Mouse (Mus musculus): ENCODE measurements around the gene Unc93a2.
"Not testable (repeated sequence)": the region's sequence is repeated elsewhere in the genome, so short reads cannot be mapped to it uniquely, and the experiment has no call there.

DNA sequence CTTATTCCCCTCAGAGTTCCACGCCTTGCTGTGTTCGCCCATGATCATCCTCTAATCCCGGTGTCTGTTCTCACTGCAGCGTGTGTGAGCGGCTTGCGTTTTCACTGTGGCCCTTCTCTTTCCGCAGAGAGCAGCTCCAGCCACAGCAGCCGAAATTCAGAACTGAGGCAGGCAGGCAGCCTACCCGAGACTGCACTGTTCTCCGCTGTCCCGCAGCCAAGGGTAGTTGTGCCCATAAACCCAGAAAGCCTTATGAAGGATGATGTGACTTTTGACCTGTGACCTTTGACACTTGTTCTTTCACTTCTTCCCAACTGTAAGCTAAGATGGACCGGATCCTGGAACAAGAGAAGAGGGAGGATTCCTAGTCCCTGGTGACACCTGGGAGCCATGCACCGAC lies 11.8 kb upstream of the Unc93a2 start:
- not testable (repeated sequence) for TF ChIP-seq ZKSCAN1 (IDR thresholded peaks at IDR 0.05; ENCODE audit: borderline replicate concordance, low read depth, low read length); CTCF (conservative IDR thresholded peaks at IDR 0.05 in 1 of 2, IDR thresholded peaks at IDR 0.05 in 1 of 2; ENCODE audit: low read depth in 2 of 2, low read length in 2 of 2); MAZ (IDR thresholded peaks at IDR 0.05; ENCODE audit: low read depth, low read length); E2F4 (IDR thresholded peaks at IDR 0.05; ENCODE audit: insufficient replicate concordance, low read depth, low read length); MAX (IDR thresholded peaks at IDR 0.05; ENCODE audit: low read length); RAD21 (IDR thresholded peaks at IDR 0.05; ENCODE audit: low read depth, low read length); EP300 (IDR thresholded peaks at IDR 0.05; ENCODE audit: low read length)

Data from CH12.LX (cell line).